Mouse (Mus musculus) CD4-positive helper T cell, adult 2 months (primary cell): Measurements from ENCODE around the gene Rbpms2.
"Not testable (repeated sequence)": the region's sequence is repeated elsewhere in the genome, so short reads cannot be mapped to it uniquely, and the experiment has no call there.

Source experiments
- DNase-seq: peaks from one replicate; pipeline ENCODE4 v3.0.0-alpha.2; 2012; ENCODE audit warnings: low read depth, missing footprints, low spot score

Gene Rbpms2

GRCm38 (mm10) chr9:65654700-65655237, 25.3 kb downstream of the Rbpms2 start:
- DNase-seq: no peak

DNA sequence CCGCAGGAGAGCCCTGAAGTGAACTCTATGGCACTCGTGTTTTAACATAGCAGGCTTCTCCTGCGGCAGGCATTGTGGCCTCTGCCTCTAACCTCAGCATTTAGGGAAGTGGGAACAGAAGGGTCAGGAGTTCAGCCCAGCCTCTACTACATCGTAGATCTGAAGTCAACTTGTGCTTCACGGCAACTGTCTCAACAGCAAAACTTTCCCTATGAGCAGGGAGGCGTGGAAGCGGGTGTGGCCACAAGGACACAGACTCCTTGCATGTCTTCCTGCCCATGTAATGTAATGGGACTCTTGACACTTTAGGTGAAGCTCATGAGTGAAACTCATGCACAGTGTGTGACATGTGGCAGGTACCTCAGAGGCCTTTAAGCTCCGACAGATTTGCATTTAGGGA, 26.1 kb downstream of the Rbpms2 start:
- DNase-seq: no peak

- no peak for DNase-seq
Observed at GRCm38 (mm10) chr9:65657218-65657617, 27.8 kb downstream of the Rbpms2 start.

- DNase-seq: no peak
Observed at GRCm38 (mm10) chr9:65661029-65661428, 31.6 kb downstream of the Rbpms2 start.

GRCm38 (mm10) chr9:65661493-65661892, 32.0 kb downstream of the Rbpms2 start:
- DNase-seq: no peak

- DNase-seq: peak; percentile 52
Observed at GRCm38 (mm10) chr9:65664163-65664562, 34.7 kb downstream of the Rbpms2 start.

GRCm38 (mm10) chr9:65666042-65666441, 36.6 kb downstream of the Rbpms2 start:
- DNase-seq: peak; percentile 50

- DNase-seq: no peak
Observed at GRCm38 (mm10) chr9:65667701-65668100, 38.3 kb downstream of the Rbpms2 start, which contains the start of gene Oaz2. Gene Oaz2, plus strand, starts transcription at chr9:65668001.

- no peak for DNase-seq
Observed at GRCm38 (mm10) chr9:65671431-65671931, 42.0 kb downstream of the Rbpms2 start.

GRCm38 (mm10) chr9:65672996-65673395, 43.5 kb downstream of the Rbpms2 start:
- DNase-seq: no peak

GRCm38 (mm10) chr9:65675461-65676357, 46.3 kb downstream of the Rbpms2 start:
- DNase-seq: no peak

- peak; percentile 93 for DNase-seq
Observed at GRCm38 (mm10) chr9:65676358-65677118, 47.1 kb downstream of the Rbpms2 start.

DNA sequence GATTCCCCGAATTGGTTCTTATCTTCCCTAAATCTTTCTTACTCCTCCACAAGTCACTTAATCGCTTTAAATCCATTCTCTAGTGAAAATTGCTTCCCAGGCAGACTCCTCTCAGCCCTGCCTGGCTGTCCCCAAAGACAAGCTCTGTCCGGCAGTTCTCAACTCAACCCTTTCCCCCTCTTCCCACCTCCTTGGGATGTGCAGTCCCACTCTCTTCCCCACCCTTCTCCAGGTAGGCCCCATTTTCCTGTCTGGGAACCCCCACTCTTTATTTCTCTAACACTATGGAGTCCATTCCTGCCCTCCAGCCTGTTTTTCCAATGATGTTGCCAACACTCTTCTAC, 47.6 kb downstream of the Rbpms2 start:
- peak; percentile 12 for DNase-seq

GRCm38 (mm10) chr9:65679181-65679761, 49.8 kb downstream of the Rbpms2 start:
- DNase-seq: no peak

- no peak for DNase-seq
Observed at GRCm38 (mm10) chr9:65680938-65681633, 51.6 kb downstream of the Rbpms2 start.

DNA sequence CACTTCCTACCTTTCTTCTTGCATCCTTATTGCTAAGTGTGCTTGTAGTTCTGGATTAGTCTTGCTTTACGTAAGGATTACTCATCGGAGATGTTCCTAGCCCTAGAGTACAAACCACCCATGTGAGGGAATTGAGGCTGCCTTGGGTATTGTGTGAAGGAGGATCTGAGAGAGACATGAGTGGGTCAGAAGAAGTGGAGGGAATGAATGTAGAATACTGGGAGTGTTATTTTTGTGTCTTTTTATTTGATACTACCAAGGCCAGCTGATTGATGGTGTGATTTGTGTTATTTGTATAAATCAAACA, 52.1 kb downstream of the Rbpms2 start:
- DNase-seq: no peak

DNA sequence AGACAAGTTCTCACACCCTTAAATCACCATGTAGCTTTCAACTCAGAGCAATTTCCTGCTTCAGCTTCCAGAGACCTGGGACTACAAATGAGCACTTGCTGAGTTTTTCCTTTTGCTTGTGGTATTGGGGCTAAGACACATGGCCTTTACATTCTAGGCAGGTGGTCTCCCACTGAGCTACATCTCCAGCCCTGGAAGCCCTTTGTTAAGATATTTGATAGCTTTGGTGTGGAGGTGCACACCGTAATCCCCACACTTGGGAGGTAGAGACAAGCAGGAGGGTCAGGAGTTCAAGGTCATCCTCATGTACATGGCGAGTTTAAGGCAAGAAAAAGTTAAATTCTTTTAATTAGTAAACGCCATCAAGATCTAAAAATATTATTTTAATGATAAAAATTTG, 52.7 kb downstream of the Rbpms2 start:
- no peak for DNase-seq

DNA sequence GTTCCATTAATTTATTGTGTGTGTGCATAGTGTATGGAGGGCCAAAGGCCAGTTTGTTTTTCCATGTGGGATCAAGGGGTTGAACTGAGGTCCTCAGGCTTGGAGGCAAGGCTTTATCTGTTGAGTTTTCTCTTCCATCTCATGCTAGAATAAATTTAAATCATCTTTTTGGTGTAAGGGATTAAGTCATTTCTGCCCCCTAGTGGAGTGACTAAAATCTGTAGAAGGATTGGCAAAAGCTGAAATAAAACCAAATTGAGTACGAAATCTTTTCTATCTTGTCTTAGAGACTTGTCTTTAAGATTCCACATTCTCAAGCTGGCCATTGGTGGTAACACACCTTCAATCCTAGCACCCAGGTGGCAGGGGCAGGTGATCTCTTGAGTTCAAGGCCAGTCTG, 53.5 kb downstream of the Rbpms2 start:
- DNase-seq: peak; percentile 34

- no peak for DNase-seq
Observed at GRCm38 (mm10) chr9:65684704-65685103, 55.3 kb downstream of the Rbpms2 start.

DNA sequence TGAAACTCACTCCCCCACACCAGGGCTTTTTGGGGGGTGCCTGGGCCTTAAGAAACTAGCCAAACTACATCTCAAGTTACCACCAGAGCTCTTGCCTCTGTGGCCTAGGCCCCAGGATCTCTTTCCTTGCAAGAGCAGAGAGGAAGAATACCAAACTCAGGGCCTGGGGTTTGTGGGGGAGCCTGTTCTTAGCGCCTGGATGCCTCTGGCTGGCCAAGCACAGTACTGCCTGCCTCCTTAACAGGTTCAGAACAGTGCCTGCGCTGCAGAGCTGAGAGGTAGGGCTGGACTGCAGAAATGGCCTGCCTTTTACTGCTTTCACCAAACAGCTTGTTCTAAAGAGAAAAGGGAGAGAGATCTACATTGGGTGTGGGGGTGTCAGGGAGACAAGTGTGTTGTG, 60.4 kb downstream of the Rbpms2 start:
- DNase-seq: not testable (repeated sequence)

GRCm38 (mm10) chr9:65692466-65692865, 63.0 kb downstream of the Rbpms2 start:
- no peak for DNase-seq
